Mouse (Mus musculus) erythroblast, embryonic 14.5 days (primary cell): ENCODE measurements around the gene Arhgap31. TPM values are rescaled to one million over a fixed set of nuclear protein-coding genes. Genes with fewer than 3 reads are reported as not detected.

Source experiments
- H3K27me3 ChIP-seq: 2 replicates; pipeline ENCODE4 v1.6.1; 2012; ENCODE audit warnings: inconsistent platforms; ENCODE audit not compliant: control insufficient read depth
- H3K36me3 ChIP-seq: 2 replicates; pipeline ENCODE4 v1.6.1; 2012; ENCODE audit warnings: mild to moderate bottlenecking, inconsistent platforms; ENCODE audit not compliant: control insufficient read depth
- H3K4me1 ChIP-seq: 2 replicates; pipeline ENCODE4 v1.6.1; 2012; ENCODE audit warnings: inconsistent platforms; ENCODE audit not compliant: control insufficient read depth
- H3K4me3 ChIP-seq: replicated peaks from 2 replicates; pipeline ENCODE3; 2012; ENCODE audit warnings: moderate library complexity, mild to moderate bottlenecking, inconsistent platforms
- H3K9me3 ChIP-seq: 2 replicates; pipeline ENCODE4 v1.6.1; 2012; ENCODE audit warnings: low read length, inconsistent platforms, mixed read lengths; ENCODE audit not compliant: control insufficient read depth
- GATA1 ChIP-seq: IDR thresholded peaks from 2 replicates; pipeline ENCODE4 v1.6.1; 2012; ENCODE audit warnings: low read length, inconsistent platforms, mixed read lengths
- TAL1 ChIP-seq: IDR thresholded peaks from 3 replicates; pipeline ENCODE4 v1.6.1; 2012; ENCODE audit warnings: low read length, inconsistent platforms, mixed read lengths
- polyA plus RNA-seq: library from polyadenylated mRNA; stranded (reverse); fragments of >175 nt; gene quantifications from 2 replicates; pipeline ENCODE4 v1.2.3, GENCODE M21; 2012

Gene Arhgap31
- polyA plus RNA-seq, 1 experiment: 0.01 TPM

DNA sequence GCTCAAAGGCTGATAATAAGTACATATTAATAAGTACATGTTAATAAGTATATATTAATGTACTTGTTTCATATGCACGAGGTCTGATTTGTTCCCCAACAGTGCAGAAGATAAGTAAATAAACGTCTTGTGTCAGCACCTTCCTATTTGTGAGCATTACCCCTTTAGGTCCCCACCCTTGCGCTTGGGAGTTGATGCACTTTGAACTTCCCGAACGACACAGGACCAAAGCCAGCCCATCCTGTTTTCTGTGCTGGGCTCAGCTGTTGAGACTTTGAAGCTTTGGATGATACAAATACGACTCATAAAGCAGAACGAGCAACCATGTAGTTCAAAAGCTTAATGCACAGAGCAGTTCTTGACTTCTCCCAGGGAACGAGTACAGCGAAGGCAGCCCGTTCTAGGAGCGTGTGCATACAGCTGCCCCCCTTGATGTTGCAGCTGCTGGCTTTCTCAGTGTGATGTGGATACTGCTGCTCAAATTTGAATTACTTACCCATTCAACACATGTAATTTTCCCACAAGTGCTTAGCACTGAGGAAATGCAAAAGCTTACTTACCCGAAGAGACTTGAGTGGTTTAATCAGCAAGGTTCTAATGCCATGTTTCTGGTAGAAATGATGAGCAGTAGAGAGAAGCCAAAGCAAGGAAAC, 120.9 kb downstream of the Arhgap31 start:
- TF ChIP-seq TAL1: no peak
- TF ChIP-seq GATA1: no peak
- Histone ChIP-seq H3K4me1 (no peaks in the 10 kb centered on the region), H3K27me3 (no peaks in the 10 kb centered on the region), H3K36me3 (peaks cover 51% of the 10 kb centered on the region), H3K4me3 (no peak overlapping the region), H3K9me3 (no peaks in the 10 kb centered on the region)

DNA sequence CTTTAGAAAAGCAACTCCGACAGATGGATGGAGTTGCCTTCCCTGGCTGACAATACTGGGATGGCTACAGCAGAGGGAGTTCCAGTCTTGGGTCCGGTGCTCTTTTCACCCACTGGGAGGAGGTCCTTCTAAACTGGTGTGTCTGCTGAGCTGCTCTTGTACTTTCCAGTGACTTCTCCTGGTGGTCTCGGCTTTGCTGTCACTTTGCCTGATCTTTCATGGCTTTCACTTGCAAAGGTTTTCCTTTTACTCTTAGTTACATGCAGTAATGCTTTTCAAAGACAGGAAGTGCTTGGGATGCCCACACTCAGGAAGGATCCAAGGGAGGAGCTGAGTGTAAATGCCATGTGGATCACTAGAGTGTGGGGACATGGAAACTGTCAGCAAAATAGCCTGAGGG, 121.6 kb downstream of the Arhgap31 start:
- no peak overlapping the region for H3K4me3 ChIP-seq
- peaks cover 57% of the 10 kb centered on the region for H3K36me3 ChIP-seq
- H3K4me1 ChIP-seq: no peaks in the 10 kb centered on the region
- no peaks in the 10 kb centered on the region for H3K27me3 ChIP-seq
- H3K9me3 ChIP-seq: no peaks in the 10 kb centered on the region
- no peak for TF ChIP-seq TAL1
- no peak for TF ChIP-seq GATA1

DNA sequence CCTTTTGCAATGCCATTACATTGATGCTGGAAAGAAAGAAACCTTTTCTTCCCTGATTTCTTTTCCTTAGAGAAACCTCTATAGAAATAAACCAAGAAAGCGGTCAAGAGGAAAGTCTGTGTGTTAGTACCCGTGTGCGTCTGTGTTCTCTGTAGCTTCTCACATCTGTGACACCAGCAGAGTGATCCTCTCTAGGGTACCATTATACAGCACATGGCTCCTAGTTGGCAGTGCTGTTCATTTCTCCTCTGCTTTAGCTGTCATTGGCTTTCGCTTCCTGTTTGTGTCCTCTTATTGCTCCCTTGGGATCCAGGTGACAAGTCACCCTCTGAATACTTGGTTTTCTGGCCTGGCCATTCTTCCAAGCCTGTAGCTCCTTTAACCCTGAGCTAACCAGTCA, 125.5 kb downstream of the Arhgap31 start:
- Histone ChIP-seq H3K9me3 (no peaks in the 10 kb centered on the region), H3K27me3 (no peaks in the 10 kb centered on the region), H3K4me1 (peaks cover 8% of the 10 kb centered on the region), H3K36me3 (peaks cover 84% of the 10 kb centered on the region), H3K4me3 (no peak overlapping the region)
- no peak for TF ChIP-seq TAL1
- TF ChIP-seq GATA1: no peak

DNA sequence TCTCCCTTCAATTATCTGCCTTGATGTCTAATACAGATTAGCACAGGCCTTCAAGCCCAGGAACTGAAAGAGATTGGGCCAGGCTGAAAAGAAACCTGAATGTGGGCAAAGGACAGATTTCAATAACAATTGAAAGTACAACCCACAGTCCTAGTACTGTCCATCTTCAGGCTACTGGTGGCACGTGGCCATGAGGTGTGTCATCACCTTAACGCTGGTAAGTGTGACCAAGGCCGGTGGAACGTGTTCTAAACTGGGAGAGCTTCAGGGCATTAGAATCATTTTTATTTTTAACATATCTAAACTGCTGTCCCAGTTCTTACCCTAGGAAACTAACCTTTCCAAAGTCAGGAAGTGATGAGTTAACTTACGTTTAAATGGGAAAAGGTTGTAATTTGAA, 125.9 kb downstream of the Arhgap31 start:
- Histone ChIP-seq H3K4me1 (peaks cover 8% of the 10 kb centered on the region), H3K27me3 (no peaks in the 10 kb centered on the region), H3K36me3 (peaks cover 84% of the 10 kb centered on the region), H3K4me3 (no peak overlapping the region), H3K9me3 (no peaks in the 10 kb centered on the region)
- TF ChIP-seq GATA1: no peak
- TF ChIP-seq TAL1: no peak

DNA sequence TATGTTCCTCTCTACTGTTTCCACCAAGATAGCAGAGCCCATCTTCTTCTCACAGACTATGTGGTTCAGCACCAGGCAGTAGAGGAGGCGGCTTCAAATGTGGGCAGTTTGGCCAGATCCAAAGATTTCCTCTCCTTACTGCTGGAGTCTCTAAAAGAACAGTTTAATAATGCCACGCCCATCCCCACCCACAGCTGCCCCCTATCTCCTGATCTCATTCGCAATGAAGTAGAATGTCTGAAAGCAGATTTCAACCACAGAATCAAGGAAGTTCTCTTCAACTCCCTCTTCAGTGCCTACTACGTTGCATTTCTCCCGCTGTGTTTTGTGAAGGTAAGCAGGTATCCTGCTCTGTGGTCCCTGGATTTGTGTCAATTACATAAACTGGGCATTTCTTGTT, 127.9 kb downstream of the Arhgap31 start:
- TF ChIP-seq TAL1 (no peak), GATA1 (no peak)
- Histone ChIP-seq H3K4me1 (peaks cover 8% of the 10 kb centered on the region), H3K9me3 (no peaks in the 10 kb centered on the region), H3K4me3 (no peak overlapping the region), H3K36me3 (peaks cover 85% of the 10 kb centered on the region), H3K27me3 (no peaks in the 10 kb centered on the region)

DNA sequence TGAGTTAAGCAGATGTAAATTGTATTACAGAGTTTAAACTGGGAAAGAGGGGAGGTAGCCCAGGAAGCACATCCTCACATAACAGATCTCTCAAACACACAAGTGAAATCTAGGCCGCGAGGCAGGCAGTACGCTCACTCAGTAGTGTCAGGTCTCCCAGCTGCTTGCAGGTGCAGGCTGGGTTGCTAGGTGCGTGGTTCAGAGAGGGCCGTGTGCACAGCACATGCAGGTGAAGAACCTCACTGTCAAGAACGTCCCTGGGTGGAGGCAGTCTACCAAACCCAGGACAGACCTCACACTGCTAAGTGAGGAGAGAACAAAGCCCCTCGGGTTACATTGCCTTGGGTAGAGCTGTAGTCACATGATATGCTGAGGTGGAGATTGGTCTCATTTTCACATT, 128.3 kb downstream of the Arhgap31 start:
- Histone ChIP-seq H3K36me3 (peaks cover 90% of the 10 kb centered on the region), H3K4me3 (no peak overlapping the region)
- TF ChIP-seq TAL1 (no peak), GATA1 (no peak)

DNA sequence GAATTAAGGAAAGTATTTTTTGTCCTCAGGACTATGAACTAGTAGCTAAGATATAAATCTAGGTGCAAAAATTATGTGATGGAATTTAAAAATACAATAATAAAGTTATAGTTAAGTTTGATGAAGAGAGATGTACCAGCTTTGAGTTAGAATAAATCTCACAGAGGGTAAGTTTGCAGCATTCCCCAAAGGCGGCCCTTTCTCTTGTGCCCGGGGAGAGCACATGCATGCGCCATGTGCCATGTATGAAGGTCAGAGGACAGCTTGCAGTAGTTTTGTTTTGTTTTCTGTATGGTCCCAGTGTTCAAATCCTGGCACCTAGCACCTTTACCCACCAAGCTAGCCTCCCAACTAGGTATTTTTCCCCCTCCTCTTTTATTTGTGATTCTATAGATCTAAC, 141.6 kb downstream of the Arhgap31 start:
- no peak for TF ChIP-seq GATA1
- TF ChIP-seq TAL1: no peak
- Histone ChIP-seq H3K36me3 (peaks cover 61% of the 10 kb centered on the region), H3K9me3 (no peaks in the 10 kb centered on the region), H3K27me3 (no peaks in the 10 kb centered on the region), H3K4me1 (no peaks in the 10 kb centered on the region), H3K4me3 (no peak overlapping the region)

More for the DNA sequence above, 128.3 kb downstream of the Arhgap31 start:
- peaks cover 8% of the 10 kb centered on the region for H3K4me1 ChIP-seq
- H3K27me3 ChIP-seq: no peaks in the 10 kb centered on the region
- H3K9me3 ChIP-seq: no peaks in the 10 kb centered on the region

DNA sequence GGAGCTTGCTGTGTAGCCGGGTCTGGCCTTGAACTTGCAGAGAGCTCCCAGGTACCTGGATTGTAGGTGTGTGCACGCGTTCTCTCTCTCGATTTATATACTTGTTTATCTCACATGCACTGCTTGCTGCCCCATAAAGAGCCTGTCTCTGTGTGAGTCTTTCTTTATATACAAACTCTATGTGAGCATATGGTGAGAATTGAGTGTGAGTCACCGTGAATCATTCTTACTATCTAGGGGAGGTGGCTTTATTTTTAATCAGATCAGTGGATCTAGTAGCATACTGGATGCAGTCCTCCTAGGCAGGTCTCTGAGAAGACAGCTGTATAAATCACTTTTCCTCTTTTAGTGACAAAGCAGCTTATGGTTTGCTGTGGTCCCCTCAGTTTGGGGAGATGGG, 144.9 kb downstream of the Arhgap31 start:
- H3K27me3 ChIP-seq: no peaks in the 10 kb centered on the region
- peaks cover 56% of the 10 kb centered on the region for H3K36me3 ChIP-seq
- TF ChIP-seq TAL1: no peak
- TF ChIP-seq GATA1: no peak
- H3K9me3 ChIP-seq: no peaks in the 10 kb centered on the region
- H3K4me3 ChIP-seq: no peak overlapping the region
- H3K4me1 ChIP-seq: peaks cover 19% of the 10 kb centered on the region

DNA sequence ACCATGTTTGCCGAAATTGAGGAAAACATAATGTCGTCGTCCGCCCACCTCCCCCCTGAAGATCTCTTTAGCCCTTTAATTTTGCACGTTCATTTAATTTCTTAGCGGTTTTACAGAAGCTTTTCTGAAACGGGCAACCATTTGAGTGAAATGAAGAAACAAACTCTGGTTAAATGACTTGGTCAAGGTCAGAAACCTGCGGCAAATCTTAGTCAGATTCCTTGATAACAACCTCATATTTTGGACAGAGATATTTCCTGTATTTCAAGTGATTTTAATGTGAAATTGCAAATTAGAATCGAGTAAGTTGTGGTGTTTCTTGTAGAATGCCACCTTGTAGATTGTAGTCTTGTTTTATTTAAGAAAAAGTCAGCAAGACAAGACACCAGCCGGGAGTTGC, 149.6 kb downstream of the Arhgap31 start:
- Histone ChIP-seq H3K4me1 (peaks cover 31% of the 10 kb centered on the region), H3K27me3 (peaks cover 15% of the 10 kb centered on the region), H3K9me3 (no peaks in the 10 kb centered on the region), H3K36me3 (peaks cover 27% of the 10 kb centered on the region), H3K4me3 (peak overlapping the region; percentile 99)
- TF ChIP-seq GATA1: no peak
- no peak for TF ChIP-seq TAL1

DNA sequence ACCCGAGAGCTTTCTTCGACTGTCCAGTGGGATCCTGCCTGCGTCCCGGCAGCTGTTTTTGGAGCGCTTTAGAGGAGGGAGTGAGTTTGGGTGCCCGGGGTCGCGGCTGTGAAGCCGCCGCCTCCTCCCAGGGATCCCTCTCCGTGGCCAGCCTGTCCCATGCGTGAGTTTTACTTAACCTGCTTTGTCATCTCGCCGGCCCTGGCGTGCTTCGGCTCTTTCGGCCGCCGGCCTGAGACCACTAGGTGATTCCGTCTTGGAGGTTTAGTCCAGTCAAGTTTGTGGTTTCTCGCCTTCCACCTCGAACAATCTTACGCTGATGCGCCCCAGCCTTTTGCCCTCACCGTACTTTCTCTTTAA, 150.1 kb downstream of the Arhgap31 start:
- H3K36me3 ChIP-seq: peaks cover 21% of the 10 kb centered on the region
- TF ChIP-seq TAL1: no peak
- H3K4me3 ChIP-seq: peak overlapping the region; percentile 99
- H3K4me1 ChIP-seq: peaks cover 31% of the 10 kb centered on the region
- H3K9me3 ChIP-seq: no peaks in the 10 kb centered on the region
- peaks cover 19% of the 10 kb centered on the region for H3K27me3 ChIP-seq
